Mouse (Mus musculus) brain, embryonic 14.5 days (tissue): ENCODE measurements around the gene Tnrc6c.

Source experiments
- CTCF ChIP-seq: fragments of 200-500 bp; IDR thresholded peaks from 2 replicates; pipeline ENCODE4 v1.5.1; 2012; ENCODE audit warnings: inconsistent platforms, mild to moderate bottlenecking, moderate library complexity, borderline replicate concordance; ENCODE audit not compliant: insufficient read depth, insufficient read length; ENCODE audit errors: extremely low read depth
- POLR2A ChIP-seq: fragments of 200-500 bp; IDR thresholded peaks from 2 replicates; pipeline ENCODE4 v1.6.1; 2012; ENCODE audit warnings: mild to moderate bottlenecking, inconsistent platforms, borderline replicate concordance; ENCODE audit not compliant: poor library complexity, insufficient read depth, insufficient read length, severe bottlenecking; ENCODE audit errors: extremely low read depth

DNA sequence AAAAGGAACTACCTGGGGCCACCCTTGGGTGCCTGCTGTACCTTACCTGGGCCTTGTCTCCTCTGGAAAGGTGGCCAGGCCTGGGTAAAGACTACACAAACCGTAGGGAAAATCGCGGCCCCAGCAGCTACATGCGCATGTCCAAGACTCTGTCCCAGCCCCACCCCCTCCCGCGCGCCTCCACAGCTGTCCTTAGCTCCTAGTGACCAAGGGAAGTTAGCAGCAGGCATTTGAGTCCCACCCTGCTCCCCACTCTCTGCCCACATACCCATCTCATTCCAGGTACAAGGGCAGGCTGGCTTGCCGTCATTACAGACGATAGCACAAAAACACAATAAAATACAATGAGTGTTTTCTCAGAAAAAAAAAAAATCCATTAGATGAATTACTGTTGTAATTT, 48.0 kb upstream of the Tnrc6c start:
- TF ChIP-seq POLR2A (no peak), CTCF (no peak)
